Mouse (Mus musculus) intestine, embryonic 14.5 days (tissue): ENCODE results near the gene Tubd1. TPM values are rescaled to one million over a fixed set of nuclear protein-coding genes. Genes with fewer than 3 reads are reported as not detected.

ENCODE experiments used
- ATAC-seq: fragments of 200-750 bp; cut with Nextera tagmentation; replicated peaks from 2 replicates; pipeline ENCODE4 v1.8.0; 2017; ENCODE audit warnings: low read depth, moderate number of reproducible peaks, moderate TSS enrichment, moderate library complexity; ENCODE audit not compliant: low FRiP score, low TSS enrichment
- DNase-seq: peaks from one replicate; pipeline ENCODE4 v3.0.0-alpha.2; 2018; ENCODE audit warnings: low spot score
- H3K27ac ChIP-seq: fragments of 300-500 bp; sonication (generic); 2 replicates; pipeline ENCODE4 v1.5.1; 2014; ENCODE audit warnings: low read depth, mild to moderate bottlenecking, control low read depth
- H3K27me3 ChIP-seq: fragments of 300-500 bp; sonication (generic); replicated peaks from 2 replicates; pipeline ENCODE4 v1.6.1; 2014; ENCODE audit warnings: low read length, control low read depth; ENCODE audit not compliant: control insufficient read depth, insufficient read depth
- H3K36me3 ChIP-seq: fragments of 300-500 bp; sonication (generic); 2 replicates; pipeline ENCODE4 v1.6.1; 2014; ENCODE audit warnings: low read length, control low read depth; ENCODE audit not compliant: control insufficient read depth, insufficient read depth
- H3K4me1 ChIP-seq: fragments of 300-500 bp; sonication (generic); replicated peaks from 2 replicates; pipeline ENCODE4 v1.6.1; 2014; ENCODE audit warnings: low read length, control low read depth, mixed read lengths; ENCODE audit not compliant: control insufficient read depth, insufficient read depth
- H3K4me2 ChIP-seq: fragments of 300-500 bp; sonication (generic); 2 replicates; pipeline ENCODE4 v1.6.1; 2014; ENCODE audit warnings: low read length
- H3K4me3 ChIP-seq: fragments of 300-500 bp; sonication (generic); 2 replicates; pipeline ENCODE4 v1.5.1; 2014; ENCODE audit warnings: low read depth, low read length, control low read depth, mixed read lengths
- H3K9ac ChIP-seq: fragments of 300-500 bp; sonication (generic); 2 replicates; pipeline ENCODE4 v1.6.1; 2014; ENCODE audit warnings: mild to moderate bottlenecking, low read length
- H3K9me3 ChIP-seq: fragments of 300-500 bp; sonication (generic); 2 replicates; pipeline ENCODE4 v1.6.1; 2016; ENCODE audit warnings: low read length, control low read depth; ENCODE audit not compliant: control insufficient read depth
- WGBS: fragments of 180-500 bp; shearing (Covaris S2); extraction: QIAGEN DNeasy Blood & Tissue Kit; methylation state at CpG from one replicate; pipeline ENCODE4 v1.1.7; 2014; 5-methylcytosine and 5-hydroxymethylcytosine counted together
- polyA plus RNA-seq: library from polyadenylated mRNA; unstranded; fragments of >200 nt; fragmentation: Nextera tagmentation; extraction: Ambion mirVana; gene quantifications from 2 replicates; pipeline ENCODE4 v1.2.1, GENCODE M21; 2014

The Tubd1 gene
- polyA plus RNA-seq, 1 experiment from 2014 or later: 9.9 TPM

DNA sequence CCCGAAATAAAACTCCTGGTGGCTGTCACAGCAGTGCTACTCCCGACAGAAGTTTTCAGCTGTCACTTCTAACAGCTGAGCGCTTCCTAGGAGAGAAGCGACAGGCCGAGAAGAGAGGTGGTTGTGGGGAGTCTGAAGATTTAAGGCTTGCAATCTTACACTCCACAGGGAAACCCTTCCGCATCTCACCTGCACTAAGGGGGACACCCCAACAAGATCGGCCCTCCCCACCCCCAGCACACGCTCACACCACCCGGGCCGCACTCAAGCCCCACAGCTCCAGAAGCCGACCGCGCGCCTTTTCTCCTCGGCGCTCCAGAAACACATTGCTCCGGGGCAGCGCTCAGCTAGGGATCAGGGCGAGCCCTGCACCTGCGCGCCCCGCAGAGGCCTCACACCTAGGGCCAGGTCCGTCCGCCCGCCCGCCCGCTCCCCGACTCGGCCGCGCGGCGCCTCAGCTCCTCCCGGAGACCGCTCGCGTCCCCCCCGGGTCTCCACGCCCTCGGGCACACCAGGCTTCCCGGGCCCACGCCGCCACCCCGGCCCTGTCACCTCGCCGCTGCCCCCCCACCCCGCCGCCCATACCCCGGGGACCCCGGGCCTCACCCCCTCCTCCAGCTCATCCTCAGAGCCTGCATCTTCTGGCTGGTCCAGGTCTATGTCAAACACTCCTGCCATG is 692 bp upstream of the Tubd1 start:
- Histone ChIP-seq H3K9me3 (no peaks in the 10 kb centered on the region), H3K27me3 (no peaks in the 10 kb centered on the region), H3K4me3 (peak overlapping the region; percentile 65), H3K27ac (peak overlapping the region; percentile 77; the same call in 1 of the 2 replicates), H3K36me3 (peaks cover 4% of the 10 kb centered on the region; the same call in 1 of the 2 replicates), H3K9ac (peak overlapping the region; percentile 90), H3K4me2 (peak overlapping the region; percentile 65), H3K4me1 (peaks cover 18% of the 10 kb centered on the region)
- WGBS: 2% methylated on average over 39 of the region's 50 CpGs
- no peak for DNase-seq
- ATAC-seq: peak; percentile 77

DNA sequence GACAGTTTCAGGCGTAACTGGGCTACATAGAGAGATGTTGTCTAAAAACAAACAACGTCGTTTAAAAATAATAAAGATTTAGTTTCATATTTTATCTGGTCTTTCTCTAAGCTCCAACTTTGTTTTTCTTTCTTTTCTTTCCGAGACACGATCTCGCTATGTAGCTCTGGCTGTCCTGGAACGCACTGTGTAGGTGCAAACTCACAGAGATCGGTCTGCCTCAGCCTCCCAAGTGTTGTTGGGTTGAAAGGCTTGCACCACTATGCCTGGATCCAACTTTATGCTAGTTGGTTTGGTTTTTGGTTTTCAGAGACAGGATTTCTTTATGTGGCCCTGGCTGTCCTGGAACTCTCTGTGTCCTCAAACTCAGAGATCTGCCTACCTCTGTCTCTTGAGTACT is 765 bp downstream of the Tubd1 start:
- Histone ChIP-seq H3K4me3 (peak overlapping the region; percentile 65), H3K4me1 (peaks cover 18% of the 10 kb centered on the region), H3K27ac (0 out of 2 replicates have a peak overlapping the region, but pooled peaks have one; percentile 66), H3K9me3 (no peaks in the 10 kb centered on the region), H3K9ac (peak overlapping the region; percentile 90), H3K27me3 (no peaks in the 10 kb centered on the region), H3K36me3 (peaks cover 12% of the 10 kb centered on the region), H3K4me2 (peak overlapping the region; percentile 54)
- no peak for ATAC-seq
- WGBS: 78% methylated on average over 8 of the region's 8 CpGs
- DNase-seq: no peak

DNA sequence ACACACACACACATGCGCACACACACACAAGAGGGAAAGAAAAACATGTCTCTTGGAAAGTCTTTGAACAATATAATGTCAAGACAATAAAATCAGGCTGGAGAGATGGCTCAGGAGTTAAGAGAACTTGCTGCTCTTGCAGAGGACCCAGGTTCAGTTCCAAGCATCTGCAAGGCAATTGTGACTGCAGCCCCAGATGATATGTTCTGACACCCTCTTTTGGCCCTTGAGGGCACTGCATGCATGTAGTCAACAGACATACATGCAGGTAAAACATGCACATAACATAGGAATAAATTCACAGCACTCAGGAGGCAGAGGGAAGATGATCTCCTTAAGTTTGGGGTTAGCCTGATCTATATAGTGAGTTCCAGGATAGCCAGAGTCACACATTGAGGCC is 2.6 kb downstream of the Tubd1 start:
- no peak overlapping the region for H3K4me2 ChIP-seq
- ATAC-seq: no peak

DNA sequence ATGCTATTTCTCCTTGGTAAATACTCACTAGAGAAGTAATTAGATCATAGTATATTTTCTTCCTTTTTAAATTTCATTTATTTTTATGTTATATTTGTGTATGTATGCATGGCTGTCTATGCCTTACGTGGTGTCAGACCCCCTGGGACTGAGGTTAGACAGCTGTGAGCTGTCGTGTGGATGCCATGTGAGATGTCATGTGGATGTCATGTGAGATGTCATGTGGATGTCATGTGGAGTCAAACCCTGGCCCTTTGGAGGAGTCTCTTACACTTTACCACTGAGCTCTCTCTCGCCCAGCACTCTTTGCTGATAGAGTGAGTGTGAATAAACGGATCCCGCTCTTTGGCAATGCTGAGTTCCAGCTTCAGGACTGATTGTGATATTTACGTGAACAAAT is 8.7 kb downstream of the Tubd1 start:
- Histone ChIP-seq H3K4me1 (no peaks in the 10 kb centered on the region), H3K36me3 (peaks cover 26% of the 10 kb centered on the region), H3K4me2 (no peak overlapping the region), H3K27ac (no peak overlapping the region), H3K9me3 (no peaks in the 10 kb centered on the region), H3K4me3 (no peak overlapping the region), H3K9ac (no peak overlapping the region), H3K27me3 (no peaks in the 10 kb centered on the region)
- ATAC-seq (no peak), DNase-seq (no peak)
- whole genome bisulfite sequencing: 93% methylated on average over 6 of the region's 6 CpGs

More for the DNA sequence above, 2.6 kb downstream of the Tubd1 start:
- no peak for DNase-seq
- Histone ChIP-seq H3K9me3 (no peaks in the 10 kb centered on the region), H3K27ac (no peak overlapping the region), H3K9ac (no peak overlapping the region), H3K4me3 (no peak overlapping the region), H3K27me3 (no peaks in the 10 kb centered on the region), H3K36me3 (peaks cover 12% of the 10 kb centered on the region), H3K4me1 (peaks cover 16% of the 10 kb centered on the region)
- WGBS: 91% methylated on average over 1 of the region's 1 CpGs

DNA sequence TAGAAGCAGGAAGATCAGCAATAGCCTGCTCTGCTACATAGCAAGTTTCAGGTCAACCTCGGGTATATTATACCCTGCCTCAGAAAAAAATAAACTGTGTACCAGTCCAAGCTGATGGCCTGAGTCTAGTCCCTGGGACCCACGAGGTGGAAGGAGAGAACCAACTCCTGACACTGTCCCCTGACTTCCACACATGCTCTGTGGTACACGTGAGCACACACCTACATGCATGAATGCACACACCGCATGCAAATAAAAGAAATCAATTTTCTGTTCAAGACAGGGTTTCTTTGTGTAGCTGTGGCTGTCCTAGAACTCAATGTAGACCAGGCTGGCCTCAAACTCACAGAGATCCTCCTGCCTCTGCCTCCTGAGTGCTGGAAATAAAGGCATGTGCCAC is 13.5 kb downstream of the Tubd1 start:
- H3K9ac ChIP-seq: no peak overlapping the region
- no peak overlapping the region for H3K4me3 ChIP-seq
- DNase-seq: no peak
- ATAC-seq: no peak
- H3K4me1 ChIP-seq: no peaks in the 10 kb centered on the region
- H3K4me2 ChIP-seq: no peak overlapping the region
- no peaks in the 10 kb centered on the region for H3K27me3 ChIP-seq
- 90% methylated on average over 4 of the region's 4 CpGs for WGBS
- H3K36me3 ChIP-seq: peaks cover 32% of the 10 kb centered on the region
- no peak overlapping the region for H3K27ac ChIP-seq
- no peaks in the 10 kb centered on the region for H3K9me3 ChIP-seq

DNA sequence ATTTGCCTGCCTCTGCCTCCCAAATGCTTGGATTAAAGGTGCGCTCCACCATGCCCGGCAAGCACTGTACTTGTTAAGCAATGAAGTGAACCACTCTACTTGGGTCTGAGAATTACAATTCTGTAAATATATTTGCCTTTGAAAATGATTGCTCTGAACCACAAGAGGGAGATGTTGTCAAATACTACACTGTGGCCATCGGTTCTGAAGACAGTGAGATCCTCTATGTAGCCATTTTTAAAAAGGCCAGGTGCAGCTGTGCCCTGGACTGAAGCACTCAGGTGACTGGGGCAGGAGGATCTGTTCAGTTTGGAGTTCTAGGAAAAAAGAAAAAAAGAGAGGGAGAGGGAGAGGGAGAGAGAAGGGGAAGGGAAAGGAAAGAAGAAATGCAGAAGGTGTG is 23.6 kb downstream of the Tubd1 start:
- WGBS: 64% methylated on average over 3 of the region's 3 CpGs
- H3K9me3 ChIP-seq: no peaks in the 10 kb centered on the region
- H3K4me1 ChIP-seq: peaks cover 18% of the 10 kb centered on the region
- H3K9ac ChIP-seq: no peak overlapping the region
- no peaks in the 10 kb centered on the region for H3K27me3 ChIP-seq
- H3K4me2 ChIP-seq: no peak overlapping the region
- no peak overlapping the region for H3K4me3 ChIP-seq
- H3K36me3 ChIP-seq: no peaks in the 10 kb centered on the region
- ATAC-seq (no peak), DNase-seq (no peak)
- no peak overlapping the region for H3K27ac ChIP-seq

DNA sequence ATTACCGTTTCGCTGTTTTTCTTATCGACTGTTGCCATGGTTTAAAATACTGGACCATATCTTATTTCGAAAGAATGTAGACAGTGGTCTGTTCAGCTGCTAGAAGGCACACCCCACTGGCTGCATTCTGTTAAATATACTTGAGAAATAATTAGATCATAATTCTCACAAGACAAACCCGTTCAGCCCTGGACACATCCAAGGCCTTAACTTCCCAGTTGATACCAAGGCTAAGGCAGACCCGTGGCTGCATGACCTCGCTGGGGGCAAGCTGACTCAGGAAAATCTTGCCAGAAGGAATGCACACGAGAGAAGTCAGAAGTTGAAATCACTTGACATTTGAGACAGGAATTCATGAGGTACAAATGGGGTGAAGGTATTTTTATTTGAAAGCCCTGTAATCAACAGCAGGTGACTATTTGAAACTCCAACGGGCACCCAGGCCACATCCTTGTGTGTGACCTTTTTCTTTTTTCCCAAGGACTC is 25.5 kb downstream of the Tubd1 start:
- ATAC-seq: no peak
- H3K27ac ChIP-seq: peak overlapping the region; percentile 43
- DNase-seq: no peak

DNA sequence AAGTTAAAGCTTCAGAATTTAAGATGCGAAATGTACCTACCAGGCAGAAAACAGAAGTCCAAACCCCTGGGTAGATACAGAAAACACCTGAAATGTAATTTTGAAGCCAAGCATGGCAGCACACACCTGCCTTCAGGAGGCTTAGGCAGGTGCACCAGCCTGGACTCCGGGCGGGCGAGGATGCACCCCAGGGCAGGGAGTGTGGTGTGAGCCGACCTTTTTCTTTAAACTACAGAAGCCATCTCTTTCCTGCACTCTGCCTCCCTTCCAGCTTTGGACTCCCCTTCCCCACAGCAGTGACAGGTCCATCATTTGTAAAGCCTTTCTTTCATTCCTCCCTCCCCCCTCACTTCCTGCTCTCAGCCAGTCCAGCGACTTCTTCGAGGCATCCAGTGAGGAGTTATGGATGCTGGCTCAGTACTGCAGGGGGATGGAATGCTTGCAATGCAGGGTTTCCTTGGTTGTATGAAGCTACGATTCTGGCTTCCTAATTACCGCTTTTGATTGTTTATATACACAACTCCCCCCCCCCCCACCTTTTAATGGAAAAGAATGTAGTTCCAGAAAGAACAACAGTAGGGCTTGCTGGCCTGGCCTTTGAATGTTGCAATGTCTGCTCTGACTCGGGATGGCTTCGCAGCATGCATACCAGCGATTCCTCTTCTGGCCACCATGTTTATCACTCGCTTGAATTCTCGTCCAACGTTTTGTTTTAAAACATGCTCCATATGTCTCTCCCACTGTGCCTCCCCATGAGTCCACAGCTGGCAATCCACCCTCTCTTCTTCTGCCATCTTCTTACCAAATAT is 26.5 kb downstream of the Tubd1 start:
- H3K27me3 ChIP-seq: no peaks in the 10 kb centered on the region
- H3K36me3 ChIP-seq: no peaks in the 10 kb centered on the region
- H3K4me1 ChIP-seq: peaks cover 18% of the 10 kb centered on the region
- H3K9ac ChIP-seq: no peak overlapping the region
- DNase-seq: no peak
- WGBS: 27% methylated on average over 15 of the region's 15 CpGs
- peak; percentile 49; the same call in 1 of the 2 replicates for ATAC-seq
- H3K4me3 ChIP-seq: no peak overlapping the region
- no peaks in the 10 kb centered on the region for H3K9me3 ChIP-seq
- peak overlapping the region; percentile 43 for H3K27ac ChIP-seq
- H3K4me2 ChIP-seq: no peak overlapping the region

More for the DNA sequence above, 25.5 kb downstream of the Tubd1 start:
- H3K36me3 ChIP-seq: no peaks in the 10 kb centered on the region
- no peaks in the 10 kb centered on the region for H3K9me3 ChIP-seq
- whole genome bisulfite sequencing: 32% methylated on average over 9 of the region's 9 CpGs
- no peak overlapping the region for H3K4me2 ChIP-seq
- H3K4me3 ChIP-seq: no peak overlapping the region
- peaks cover 18% of the 10 kb centered on the region for H3K4me1 ChIP-seq
- no peaks in the 10 kb centered on the region for H3K27me3 ChIP-seq
- no peak overlapping the region for H3K9ac ChIP-seq
